Mouse (Mus musculus): ENCODE results near the gene Catsper1. TPM values are rescaled to one million over a fixed set of nuclear protein-coding genes. Genes with fewer than 3 reads are reported as not detected.
A peak's percentile ranks its signal among the peaks of the same experiment; 100 is the strongest.
"Not testable (repeated sequence)": the region's sequence is repeated elsewhere in the genome, so short reads cannot be mapped to it uniquely, and the experiment has no call there.

Gene Catsper1
- polyA plus RNA-seq, 1 experiment from 2014 or later: not detected

- Histone ChIP-seq H3K27me3 (ENCODE audit: control insufficient read depth, insufficient read depth, low read length) (no peaks in the 10 kb centered on the region), H3K4me2 (replicated peaks) (no peak overlapping the region), H3K36me3 (replicated peaks; ENCODE audit: control insufficient read depth, insufficient read depth) (no peaks in the 10 kb centered on the region), H3K4me1 (replicated peaks; ENCODE audit: control insufficient read depth, insufficient read depth, low read length) (peaks cover 6% of the 10 kb centered on the region; the same call in 1 of the 2 replicates), H3K27ac (no peak overlapping the region), H3K9ac (no peak overlapping the region), H3K4me3 (replicated peaks; ENCODE audit: low read length) (no peak overlapping the region), H3K9me3 (ENCODE audit: control insufficient read depth, low read length) (no peaks in the 10 kb centered on the region)
- no peak for ATAC-seq (ENCODE audit: low FRiP score)
- 84% methylated on average over 6 of the region's 6 CpGs for WGBS
- DNase-seq (ENCODE audit: low spot score): no peak
Measured at GRCm38 (mm10) chr19:5348064-5348463, 12.5 kb downstream of the Catsper1 start.

DNA sequence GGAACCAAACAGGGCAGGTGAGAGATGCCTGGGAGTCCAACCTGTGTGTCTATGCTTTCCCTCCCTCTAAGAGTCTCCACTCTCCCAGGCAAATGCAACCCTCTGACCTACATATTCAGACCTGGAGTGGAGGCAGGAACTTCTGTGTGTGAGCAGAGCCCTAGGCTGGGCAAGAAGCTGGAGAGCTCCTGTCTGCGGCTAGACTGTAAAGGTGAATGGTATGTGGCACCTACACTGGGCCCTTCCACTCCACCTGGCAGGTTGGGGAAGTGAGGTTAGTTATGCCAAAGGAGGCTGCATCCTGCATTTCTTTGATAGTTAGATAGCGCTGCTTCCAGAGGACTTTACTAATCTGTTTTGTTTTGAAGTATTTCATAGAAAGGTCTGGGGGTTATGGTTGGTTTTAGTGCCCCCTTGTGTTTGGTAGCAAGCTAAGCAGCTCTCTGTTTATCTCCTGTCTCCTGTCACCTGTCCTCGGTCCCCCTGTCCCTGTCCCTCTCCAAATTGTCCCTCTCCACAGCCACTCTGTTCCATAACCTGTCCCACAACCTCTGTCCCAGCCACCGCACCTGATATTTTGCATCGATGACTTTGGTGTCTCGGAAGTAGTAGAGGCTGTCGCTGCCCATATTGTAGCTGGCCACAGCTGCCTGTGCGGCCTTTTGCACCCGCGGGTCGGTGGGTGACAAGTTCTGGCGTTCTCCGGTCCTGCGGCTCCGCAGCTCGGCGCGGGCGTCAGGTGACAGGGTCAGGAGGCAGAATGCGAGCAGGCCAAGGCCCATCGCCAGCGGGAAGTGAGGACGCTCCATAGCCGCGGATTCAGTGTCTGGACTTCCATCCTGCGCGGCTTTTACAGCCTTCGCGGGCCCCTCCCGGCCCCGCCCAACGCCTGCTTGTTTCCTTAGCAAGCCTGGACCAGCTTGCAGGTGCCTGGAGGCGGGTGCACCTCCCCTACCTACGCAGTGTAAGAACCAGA, 13.3 kb downstream of the Catsper1 start:
- Histone ChIP-seq H3K4me1 (replicated peaks; ENCODE audit: control insufficient read depth, insufficient read depth, low read length) (peaks cover 6% of the 10 kb centered on the region; the same call in 1 of the 2 replicates), H3K27ac (no peak overlapping the region), H3K4me2 (replicated peaks) (peak overlapping the region; percentile 76), H3K36me3 (replicated peaks; ENCODE audit: control insufficient read depth, insufficient read depth) (no peaks in the 10 kb centered on the region), H3K9me3 (ENCODE audit: control insufficient read depth, low read length) (no peaks in the 10 kb centered on the region), H3K9ac (peak overlapping the region; percentile 66), H3K4me3 (replicated peaks; ENCODE audit: low read length) (peak overlapping the region; percentile 30), H3K27me3 (ENCODE audit: control insufficient read depth, insufficient read depth, low read length) (no peaks in the 10 kb centered on the region)
- peak; percentile 27; the same call in 1 of the 2 replicates for ATAC-seq (ENCODE audit: low FRiP score)
- peak; percentile 52 for DNase-seq (ENCODE audit: low spot score)
- WGBS: 6% methylated on average over 34 of the region's 34 CpGs

GRCm38 (mm10) chr19:5349502-5349873, 13.9 kb downstream of the Catsper1 start, which contains the start of gene Cst6:
Cst6 (minus strand) TSS chr19:5349574.
- 67% methylated on average over 6 of the region's 6 CpGs for WGBS
- H3K36me3 ChIP-seq (replicated peaks; ENCODE audit: control insufficient read depth, insufficient read depth); H3K9me3 ChIP-seq (ENCODE audit: control insufficient read depth, low read length); H3K27ac ChIP-seq; H3K4me1 ChIP-seq (replicated peaks; ENCODE audit: control insufficient read depth, insufficient read depth, low read length); ATAC-seq (ENCODE audit: low FRiP score); H3K27me3 ChIP-seq (ENCODE audit: control insufficient read depth, insufficient read depth, low read length); DNase-seq (ENCODE audit: low spot score): not testable (repeated sequence)
- peak within 1 kb of the TSS; percentile 30 for H3K4me3 ChIP-seq (replicated peaks; ENCODE audit: low read length)
- H3K4me2 ChIP-seq (replicated peaks): peak within 1 kb of the TSS; percentile 76
- peak within 1 kb of the TSS; percentile 66 for H3K9ac ChIP-seq

DNA sequence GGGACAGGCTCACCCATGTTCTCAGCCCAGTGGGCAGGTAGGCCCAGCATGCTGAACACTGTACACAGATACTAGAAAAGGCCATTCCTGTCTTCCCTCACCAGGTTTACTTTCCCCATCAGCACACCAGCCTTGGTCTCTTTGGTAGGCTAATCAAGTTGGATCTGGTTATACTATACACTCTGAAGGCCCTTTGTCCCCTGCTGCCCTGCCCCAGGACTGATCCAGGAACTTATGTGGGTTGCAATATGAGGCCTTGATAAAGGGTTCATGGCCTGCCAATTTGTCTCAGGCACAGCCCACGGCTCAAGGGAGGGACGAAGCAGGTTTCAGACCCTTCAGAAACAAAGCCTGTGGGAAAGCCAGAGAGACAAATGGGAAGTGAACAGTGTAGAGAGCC, 18.1 kb downstream of the Catsper1 start:
- Histone ChIP-seq H3K9me3 (ENCODE audit: control insufficient read depth, low read length) (no peaks in the 10 kb centered on the region), H3K4me3 (replicated peaks; ENCODE audit: low read length) (no peak overlapping the region), H3K27ac (no peak overlapping the region), H3K9ac (no peak overlapping the region), H3K36me3 (replicated peaks; ENCODE audit: control insufficient read depth, insufficient read depth) (no peaks in the 10 kb centered on the region), H3K4me2 (replicated peaks) (no peak overlapping the region), H3K4me1 (replicated peaks; ENCODE audit: control insufficient read depth, insufficient read depth, low read length) (peaks cover 6% of the 10 kb centered on the region; the same call in 1 of the 2 replicates), H3K27me3 (ENCODE audit: control insufficient read depth, insufficient read depth, low read length) (no peaks in the 10 kb centered on the region)
- DNase-seq (ENCODE audit: low spot score) (no peak), ATAC-seq (ENCODE audit: low FRiP score) (no peak)
- WGBS: 72% methylated on average over 2 of the region's 2 CpGs

DNA sequence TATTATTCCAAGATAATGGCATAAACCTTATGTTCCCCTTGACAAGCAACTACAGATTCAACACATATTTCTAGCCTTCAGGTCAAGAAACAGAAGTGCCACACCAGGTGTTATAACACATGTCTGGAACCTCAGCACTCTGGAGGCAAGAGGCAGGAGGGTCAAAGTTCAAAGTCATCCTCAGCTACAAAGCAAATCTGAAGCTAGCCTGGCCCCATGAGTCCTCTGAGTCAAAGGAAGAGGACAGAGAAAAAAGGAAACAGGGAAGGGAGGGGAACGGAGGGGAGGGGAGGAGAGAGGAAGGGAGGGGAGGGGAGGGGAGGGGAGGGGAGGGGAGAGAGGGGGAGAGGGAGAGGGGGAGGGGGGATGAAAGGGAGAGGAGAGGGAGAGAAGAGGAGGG, 20.5 kb downstream of the Catsper1 start:
- no peak overlapping the region for H3K9ac ChIP-seq
- H3K27me3 ChIP-seq (ENCODE audit: control insufficient read depth, insufficient read depth, low read length): no peaks in the 10 kb centered on the region
- H3K9me3 ChIP-seq (ENCODE audit: control insufficient read depth, low read length): no peaks in the 10 kb centered on the region
- ATAC-seq (ENCODE audit: low FRiP score) (no peak), DNase-seq (ENCODE audit: low spot score) (no peak)
- no peaks in the 10 kb centered on the region for H3K36me3 ChIP-seq (replicated peaks; ENCODE audit: control insufficient read depth, insufficient read depth)
- WGBS: no CpG with 5 or more reads among the region's 1 CpGs
- H3K4me1 ChIP-seq (replicated peaks; ENCODE audit: control insufficient read depth, insufficient read depth, low read length): no peaks in the 10 kb centered on the region
- H3K4me3 ChIP-seq (replicated peaks; ENCODE audit: low read length): no peak overlapping the region
- no peak overlapping the region for H3K27ac ChIP-seq
- no peak overlapping the region for H3K4me2 ChIP-seq (replicated peaks)

GRCm38 (mm10) chr19:5362186-5362585, 26.6 kb downstream of the Catsper1 start:
- Histone ChIP-seq H3K36me3 (replicated peaks; ENCODE audit: control insufficient read depth, insufficient read depth) (peaks cover 11% of the 10 kb centered on the region; the same call in 1 of the 2 replicates), H3K4me3 (replicated peaks; ENCODE audit: low read length) (no peak overlapping the region), H3K4me2 (replicated peaks) (no peak overlapping the region), H3K4me1 (replicated peaks; ENCODE audit: control insufficient read depth, insufficient read depth, low read length) (peaks cover 7% of the 10 kb centered on the region), H3K9ac (no peak overlapping the region), H3K27ac (no peak overlapping the region), H3K27me3 (ENCODE audit: control insufficient read depth, insufficient read depth, low read length) (no peaks in the 10 kb centered on the region), H3K9me3 (ENCODE audit: control insufficient read depth, low read length) (no peaks in the 10 kb centered on the region)
- no peak for DNase-seq (ENCODE audit: low spot score)
- ATAC-seq (ENCODE audit: low FRiP score): no peak
- WGBS: 81% methylated on average over 2 of the region's 2 CpGs

DNA sequence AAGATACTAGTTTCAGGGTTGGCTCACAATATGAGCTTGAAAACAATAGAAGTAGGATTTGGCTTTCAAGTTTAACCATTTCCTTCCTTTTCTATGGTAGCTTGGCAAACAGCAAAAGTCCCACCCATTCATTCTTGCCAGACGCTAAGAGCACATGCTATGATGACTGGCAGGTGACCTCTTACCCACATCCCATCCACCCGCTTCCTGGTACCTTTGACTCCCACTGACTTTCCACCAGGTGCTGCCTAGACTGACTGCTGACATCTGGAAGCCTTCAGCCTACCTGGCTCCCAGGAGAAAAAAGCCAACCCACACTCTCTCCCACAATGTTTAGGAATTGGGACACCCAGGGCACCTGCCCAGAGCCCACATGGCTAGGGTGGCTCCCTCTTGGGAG, 28.6 kb downstream of the Catsper1 start:
- Histone ChIP-seq H3K27ac (no peak overlapping the region), H3K4me1 (replicated peaks; ENCODE audit: control insufficient read depth, insufficient read depth, low read length) (peaks cover 17% of the 10 kb centered on the region), H3K27me3 (ENCODE audit: control insufficient read depth, insufficient read depth, low read length) (no peaks in the 10 kb centered on the region), H3K36me3 (replicated peaks; ENCODE audit: control insufficient read depth, insufficient read depth) (peaks cover 21% of the 10 kb centered on the region), H3K9me3 (ENCODE audit: control insufficient read depth, low read length) (no peaks in the 10 kb centered on the region), H3K9ac (no peak overlapping the region), H3K4me2 (replicated peaks) (no peak overlapping the region), H3K4me3 (replicated peaks; ENCODE audit: low read length) (no peak overlapping the region)
- DNase-seq (ENCODE audit: low spot score) (no peak), ATAC-seq (ENCODE audit: low FRiP score) (no peak)
- 92% methylated on average over 2 of the region's 2 CpGs for WGBS

- H3K9me3 ChIP-seq (ENCODE audit: control insufficient read depth, low read length): no peaks in the 10 kb centered on the region
- ATAC-seq (ENCODE audit: low FRiP score) (no peak), DNase-seq (ENCODE audit: low spot score) (no peak)
- peak overlapping the region; percentile 94 for H3K27ac ChIP-seq
- H3K9ac ChIP-seq: peak overlapping the region; percentile 86
- H3K4me3 ChIP-seq (replicated peaks; ENCODE audit: low read length): peak overlapping the region; percentile 97
- peaks cover 17% of the 10 kb centered on the region for H3K4me1 ChIP-seq (replicated peaks; ENCODE audit: control insufficient read depth, insufficient read depth, low read length)
- H3K36me3 ChIP-seq (replicated peaks; ENCODE audit: control insufficient read depth, insufficient read depth): peaks cover 37% of the 10 kb centered on the region
- WGBS: 19% methylated on average over 11 of the region's 11 CpGs
- peak overlapping the region; percentile 96 for H3K4me2 ChIP-seq (replicated peaks)
- no peaks in the 10 kb centered on the region for H3K27me3 ChIP-seq (ENCODE audit: control insufficient read depth, insufficient read depth, low read length)
Measured at GRCm38 (mm10) chr19:5365751-5366150, 30.2 kb downstream of the Catsper1 start.

GRCm38 (mm10) chr19:5366175-5367052, 30.9 kb downstream of the Catsper1 start, which contains the start of gene Eif1ad:
Eif1ad (plus strand) TSS chr19:5366741.
- peak within 1 kb of the TSS; percentile 86 for H3K9ac ChIP-seq
- H3K9me3 ChIP-seq (ENCODE audit: control insufficient read depth, low read length): no peaks in the 10 kb centered on the region
- ATAC-seq (ENCODE audit: low FRiP score) (peak; percentile 93), DNase-seq (ENCODE audit: low spot score) (peak; percentile 97)
- peak within 1 kb of the TSS; percentile 94 for H3K27ac ChIP-seq
- peaks cover 41% of the 10 kb centered on the region for H3K36me3 ChIP-seq (replicated peaks; ENCODE audit: control insufficient read depth, insufficient read depth)
- H3K27me3 ChIP-seq (ENCODE audit: control insufficient read depth, insufficient read depth, low read length): no peaks in the 10 kb centered on the region
- under 1% methylated on average over 83 of the region's 92 CpGs for WGBS
- peak within 1 kb of the TSS; percentile 97 for H3K4me3 ChIP-seq (replicated peaks; ENCODE audit: low read length)
- H3K4me2 ChIP-seq (replicated peaks): peak within 1 kb of the TSS; percentile 96
- peaks cover 17% of the 10 kb centered on the region for H3K4me1 ChIP-seq (replicated peaks; ENCODE audit: control insufficient read depth, insufficient read depth, low read length)
